Mouse (Mus musculus): ENCODE measurements around the gene Pex1. TPM values are rescaled to one million over a fixed set of nuclear protein-coding genes. Genes with fewer than 3 reads are reported as not detected.
"Not testable (repeated sequence)": the region's sequence is repeated elsewhere in the genome, so short reads cannot be mapped to it uniquely, and the experiment has no call there.

The Pex1 gene
- 10 to 100 TPM; 22.8 to 33.8 (median 29.7) TPM for total RNA-seq (2022)

GRCm38 (mm10) chr5:3595693-3596398 lies at the start of gene Pex1:
TSS of gene Pex1 (plus strand) at chr5:3596066.
- DNase-seq (ENCODE audit: low spot score in 2 of 2): peak; percentile 95 to 96

DNA sequence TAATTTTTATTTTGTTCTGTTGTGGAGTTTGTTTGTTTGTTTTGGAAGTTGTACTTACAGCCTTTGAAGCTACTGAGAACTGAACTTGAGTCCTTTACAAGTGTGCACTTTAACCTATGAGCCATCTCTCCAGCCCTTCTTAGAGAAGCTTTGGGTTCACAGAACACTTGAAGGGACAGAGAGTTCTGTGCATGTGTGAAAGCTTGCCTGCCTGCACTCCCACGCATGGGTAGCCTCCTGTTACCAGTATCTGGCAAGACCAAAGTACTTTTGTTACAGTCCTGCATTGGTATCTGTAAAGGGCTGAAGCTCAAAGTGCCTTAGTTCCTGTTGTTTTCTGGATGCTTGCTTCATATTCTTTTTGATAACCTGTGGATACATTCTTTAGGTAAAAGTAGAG lies 49.6 kb upstream of the Pex1 start:
- DNase-seq (ENCODE audit: low spot score in 2 of 2): no peak

DNA sequence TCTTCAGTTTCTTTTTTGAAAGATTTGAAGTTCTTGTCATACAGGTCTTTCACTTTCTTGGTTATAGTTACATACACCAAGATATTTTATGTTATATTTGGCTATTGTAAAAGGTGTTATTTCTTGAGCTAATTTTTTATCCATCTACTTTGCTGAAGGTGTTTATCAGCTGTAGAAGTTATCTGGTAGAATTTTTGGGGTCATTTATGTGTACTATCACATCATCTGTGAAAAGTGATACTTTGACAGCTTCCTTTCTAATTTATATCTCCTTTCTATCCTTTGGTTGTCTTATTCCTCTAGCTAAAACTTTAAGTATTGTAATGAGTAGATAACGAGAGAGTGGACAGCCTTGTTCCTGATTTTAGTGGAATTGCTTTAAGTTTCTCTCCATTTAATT lies 44.4 kb upstream of the Pex1 start:
- no peak for DNase-seq (ENCODE audit: low spot score in 2 of 2)

GRCm38 (mm10) chr5:3554198-3554597 lies 41.7 kb upstream of the Pex1 start:
- DNase-seq (ENCODE audit: low spot score in 2 of 2): no peak

- no peak for DNase-seq (ENCODE audit: low spot score in 2 of 2)
Observed at GRCm38 (mm10) chr5:3571266-3571665, 24.6 kb upstream of the Pex1 start, which contains the start of gene 1700109H08Rik. TSS of gene 1700109H08Rik (plus strand) at chr5:3571566.

GRCm38 (mm10) chr5:3574825-3575224 lies 21.0 kb upstream of the Pex1 start:
- DNase-seq (ENCODE audit: low spot score in 2 of 2): no peak

- DNase-seq (ENCODE audit: low spot score in 2 of 2): no peak
Observed at GRCm38 (mm10) chr5:3577939-3578338, 17.9 kb upstream of the Pex1 start.

- no peak for DNase-seq (ENCODE audit: low spot score in 2 of 2)
Observed at GRCm38 (mm10) chr5:3579066-3579465, 16.8 kb upstream of the Pex1 start.

- DNase-seq (ENCODE audit: low spot score in 2 of 2): peak; percentile 79 to 82
Observed at GRCm38 (mm10) chr5:3596399-3596766, 517 bp downstream of the Pex1 start, which contains the start of gene Rbm48. TSS of gene Rbm48 (minus strand) at chr5:3596585.

DNA sequence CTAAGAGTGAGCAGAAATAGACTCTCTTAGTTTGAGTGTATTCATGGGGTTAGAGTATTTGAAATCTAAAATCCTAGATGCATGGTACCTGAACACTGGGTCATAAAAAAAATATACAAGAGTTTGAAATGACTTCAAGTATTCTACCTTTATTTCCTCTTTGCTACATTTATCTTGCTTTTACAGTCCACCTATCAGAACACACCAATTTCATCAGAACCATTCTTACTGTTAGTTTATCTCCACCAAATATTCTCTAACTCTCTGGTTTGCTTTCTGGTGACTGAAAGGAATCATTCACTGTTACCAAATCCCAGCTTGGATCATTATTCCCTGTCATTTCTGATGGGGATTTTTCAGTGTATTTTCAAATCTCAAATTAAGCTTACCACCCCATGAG lies 1.3 kb downstream of the Pex1 start:
- DNase-seq (ENCODE audit: low spot score in 2 of 2): no peak

GRCm38 (mm10) chr5:3598766-3599165 lies 2.9 kb downstream of the Pex1 start:
- no peak for DNase-seq (ENCODE audit: low spot score in 2 of 2)

DNA sequence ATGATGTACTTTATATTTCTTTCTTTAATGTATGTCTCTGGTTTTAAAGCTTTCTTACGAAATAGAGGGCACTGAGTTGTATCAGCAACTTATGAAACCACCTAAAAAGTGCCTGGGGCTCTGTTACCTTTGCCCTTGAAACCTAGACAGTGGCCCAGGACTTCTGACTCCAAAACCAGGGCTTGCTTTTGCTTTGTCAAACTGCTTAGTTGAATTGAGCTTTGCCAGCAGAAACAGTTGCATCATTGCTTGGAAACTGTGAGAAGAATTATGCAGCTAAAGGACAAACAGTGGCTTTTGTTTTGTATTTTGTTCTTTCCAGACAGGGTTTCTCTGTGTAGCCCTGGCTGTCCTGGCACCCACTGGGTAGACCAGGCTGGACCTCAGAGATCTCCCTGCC lies 4.4 kb downstream of the Pex1 start:
- no peak for DNase-seq (ENCODE audit: low spot score in 2 of 2)

GRCm38 (mm10) chr5:3600790-3601189 lies 4.9 kb downstream of the Pex1 start:
- DNase-seq (ENCODE audit: low spot score in 2 of 2): no peak

GRCm38 (mm10) chr5:3607114-3607513 lies 11.2 kb downstream of the Pex1 start:
- DNase-seq (ENCODE audit: low spot score in 2 of 2): no peak

DNA sequence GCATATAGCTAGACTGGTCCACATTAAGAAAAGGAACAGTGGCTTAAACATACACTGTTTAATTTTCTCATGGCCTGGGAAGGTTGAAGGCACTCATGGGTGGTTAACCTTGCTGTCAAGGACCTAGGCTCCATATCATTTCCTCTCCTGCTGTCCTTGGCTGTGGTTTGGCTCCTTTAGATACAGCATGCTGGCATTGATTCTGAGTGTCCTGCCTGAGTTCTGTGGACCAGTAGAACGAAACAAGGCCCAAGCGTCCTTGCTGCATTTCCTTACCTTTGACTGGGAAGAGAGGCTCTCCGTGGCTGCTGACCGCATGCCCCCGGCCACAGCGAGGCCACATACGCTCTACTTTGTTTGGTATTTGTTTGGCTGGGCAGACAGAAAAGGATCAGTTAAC lies 13.4 kb downstream of the Pex1 start:
- DNase-seq (ENCODE audit: low spot score in 2 of 2): no peak

GRCm38 (mm10) chr5:3611835-3612234 lies 16.0 kb downstream of the Pex1 start:
- not testable (repeated sequence) for DNase-seq (ENCODE audit: low spot score in 2 of 2)

DNA sequence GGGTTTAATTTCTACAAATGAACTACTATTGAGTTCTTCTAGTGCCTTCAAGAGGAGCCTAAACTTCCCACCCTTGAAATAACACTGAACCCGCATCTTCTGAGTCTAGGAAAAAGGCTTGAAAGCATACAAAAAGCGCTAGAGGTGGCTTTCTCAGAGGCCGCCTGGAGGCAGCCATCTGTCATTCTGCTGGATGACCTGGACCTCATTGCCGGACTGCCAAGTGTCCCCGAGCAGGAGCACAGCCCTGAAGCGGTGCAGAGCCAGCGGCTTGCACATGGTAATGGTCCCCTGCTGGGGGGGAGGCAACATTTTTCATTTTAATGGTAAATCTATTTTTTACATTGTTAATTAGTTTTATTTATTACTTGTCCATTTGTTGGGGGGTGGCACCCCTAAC lies 24.6 kb downstream of the Pex1 start:
- no peak for DNase-seq (ENCODE audit: low spot score in 2 of 2)

DNA sequence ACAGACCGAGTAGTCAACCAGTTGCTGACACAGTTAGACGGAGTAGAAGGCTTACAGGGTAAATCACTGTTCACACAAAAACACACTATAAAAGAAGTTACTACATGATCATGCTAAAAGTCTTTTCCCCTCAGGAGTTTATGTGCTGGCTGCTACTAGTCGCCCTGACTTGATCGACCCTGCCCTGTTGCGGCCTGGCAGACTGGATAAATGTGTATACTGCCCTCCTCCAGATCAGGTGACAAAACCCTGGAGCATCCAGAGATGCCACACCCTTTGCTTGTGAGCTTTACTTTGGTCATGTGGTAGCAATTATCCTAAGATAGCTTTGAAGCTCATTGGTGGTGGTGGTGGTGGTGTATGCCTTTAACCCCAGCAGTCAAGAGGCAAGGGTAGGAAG lies 34.2 kb downstream of the Pex1 start:
- no peak for DNase-seq (ENCODE audit: low spot score in 2 of 2)

- no peak for DNase-seq (ENCODE audit: low spot score in 2 of 2)
Observed at GRCm38 (mm10) chr5:3631512-3632271, 35.8 kb downstream of the Pex1 start.

DNA sequence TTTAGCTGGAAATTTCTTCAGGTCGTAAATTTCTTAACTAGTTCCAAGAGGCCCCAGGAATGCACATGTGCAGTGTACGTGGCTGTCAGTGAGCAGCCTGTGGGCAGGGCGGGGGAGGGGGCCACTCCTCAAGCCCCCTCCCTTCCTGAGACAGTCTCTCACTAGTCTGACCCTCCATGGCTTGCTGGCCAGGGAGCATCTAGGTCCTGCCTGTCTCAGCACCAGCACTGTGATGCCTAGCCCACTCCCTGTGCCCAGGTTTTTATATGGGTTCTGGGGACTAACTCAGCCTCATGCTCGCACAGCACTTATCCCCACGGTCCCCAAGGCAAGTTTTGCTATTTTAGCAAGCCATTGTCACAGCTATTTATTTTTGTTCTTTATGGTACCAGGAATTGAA lies 36.4 kb downstream of the Pex1 start:
- DNase-seq (ENCODE audit: low spot score in 2 of 2): no peak

GRCm38 (mm10) chr5:3633315-3633714 lies 37.4 kb downstream of the Pex1 start:
- DNase-seq (ENCODE audit: low spot score in 2 of 2): no peak

DNA sequence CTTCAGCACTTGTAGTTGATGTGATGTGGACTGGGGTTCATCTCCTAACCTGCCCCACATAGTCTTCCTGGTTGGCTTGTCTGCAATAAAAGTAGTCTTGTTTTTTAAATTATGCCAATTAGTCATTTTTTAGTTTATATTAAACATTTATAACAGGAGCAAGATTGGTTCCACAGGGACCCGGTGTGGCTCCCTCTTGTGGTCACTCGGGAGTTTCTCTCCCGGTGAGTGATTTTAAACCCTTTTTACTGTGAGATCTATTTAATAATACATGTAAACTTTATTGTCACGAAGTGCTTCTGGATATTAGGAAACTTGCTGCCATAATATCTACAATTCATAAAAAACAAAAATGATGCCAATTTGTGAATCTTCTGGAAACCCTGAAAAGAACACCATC lies 38.1 kb downstream of the Pex1 start:
- DNase-seq (ENCODE audit: low spot score in 2 of 2): no peak

- no peak for DNase-seq (ENCODE audit: low spot score in 2 of 2)
Observed at GRCm38 (mm10) chr5:3635286-3635685, 39.4 kb downstream of the Pex1 start.

Data from layer of hippocampus, adult 8-10 months (tissue).